Mouse (Mus musculus) cerebellum, postnatal 25 days (tissue): ENCODE results near the gene Tmem233.

ENCODE experiments used
- DNase-seq, 2 experiments: peaks; one replicate each; pipeline ENCODE4 v3.0.0; 2021; ENCODE audit warnings: mixed read lengths in 2 of 2

Tmem233 gene

DNA sequence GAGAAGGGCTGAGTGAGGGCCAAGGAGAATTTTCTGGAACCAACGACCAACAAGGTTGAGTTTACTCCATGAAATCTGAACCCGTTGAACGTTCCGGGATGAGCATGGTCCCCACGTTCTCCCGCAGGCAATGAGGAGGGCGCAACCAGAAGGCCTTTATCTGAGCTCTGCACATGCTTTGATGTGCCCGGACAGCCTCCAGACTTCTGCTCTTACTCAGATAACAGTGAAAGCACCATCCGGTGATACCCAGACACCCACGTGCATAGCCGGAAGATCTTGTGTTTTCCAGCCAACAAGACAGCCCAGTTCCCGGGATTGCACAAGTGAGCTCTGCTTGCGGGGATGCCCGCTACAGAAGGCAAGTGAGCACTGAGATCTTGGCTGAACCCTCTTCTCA, 56.5 kb downstream of the Tmem233 start:
- DNase-seq = no peak

DNA sequence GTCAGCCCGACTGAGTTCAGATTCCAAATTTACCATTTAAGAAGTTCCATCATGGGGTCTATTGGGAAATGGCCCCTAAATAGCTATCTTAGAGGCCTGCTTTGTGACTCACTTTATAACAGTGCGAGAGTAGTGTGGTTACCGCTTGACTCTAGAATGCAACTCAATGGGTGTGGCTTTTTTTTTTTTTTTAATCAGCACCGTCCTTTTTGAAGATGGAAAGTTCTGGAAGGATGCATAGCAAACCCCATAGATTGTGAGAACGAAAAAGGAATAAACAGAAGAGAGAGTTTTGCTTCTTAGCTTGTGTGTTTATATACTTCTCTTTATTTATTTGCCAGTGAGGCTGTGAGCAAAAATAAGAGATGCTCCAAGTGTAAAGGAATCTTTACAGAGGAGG, 56.9 kb downstream of the Tmem233 start:
- no peak for DNase-seq

DNA sequence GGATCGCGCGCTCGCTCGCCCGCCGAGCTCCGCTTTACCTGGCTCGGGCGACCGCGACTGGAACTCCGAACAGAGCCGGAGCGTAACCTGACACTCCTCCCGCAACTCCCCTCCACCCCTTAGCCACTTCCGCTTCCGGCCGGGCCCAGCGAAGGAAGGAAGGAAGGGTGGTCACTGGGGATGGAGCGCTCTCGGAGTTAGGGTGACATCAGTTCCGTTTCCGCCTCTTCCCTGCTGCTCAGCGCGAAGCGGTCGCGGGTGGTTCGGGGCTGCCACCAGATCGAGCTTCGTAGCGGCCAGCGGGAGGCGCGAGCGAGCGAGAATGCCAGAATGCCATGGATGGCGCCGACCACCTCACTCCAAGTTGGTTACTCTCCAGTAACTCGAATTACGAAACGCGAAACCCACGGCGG, 58.7 kb downstream of the Tmem233 start, which contains the start of gene Prkab1:
Gene Prkab1 (minus strand): TSS at position 182 of the 413 bp plus-strand sequence.
- DNase-seq = peak; percentile 90 to 92

DNA sequence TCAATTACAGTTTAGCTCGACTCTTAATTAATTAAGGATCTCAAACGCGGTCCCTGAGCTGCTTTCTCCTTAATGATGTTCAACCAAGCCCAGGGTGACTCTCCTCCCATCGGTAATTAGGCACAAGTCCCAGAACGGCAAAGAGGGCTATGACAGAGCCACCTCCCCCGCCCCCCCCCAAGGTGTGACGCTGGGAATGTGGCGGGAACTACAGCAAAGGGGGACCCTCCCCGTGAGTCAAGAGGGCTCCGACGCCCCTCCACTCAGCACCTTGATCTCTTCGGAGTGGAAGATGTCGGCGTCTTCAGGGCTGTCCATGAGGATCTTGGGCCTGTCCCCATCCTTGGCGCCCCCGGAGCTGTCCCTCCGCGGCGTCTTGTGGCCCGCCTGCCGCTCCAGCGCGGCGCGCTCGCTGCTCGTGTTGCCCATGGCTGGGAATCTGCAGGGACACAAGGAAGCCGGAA, 59.2 kb downstream of the Tmem233 start:
- DNase-seq = no peak

DNA sequence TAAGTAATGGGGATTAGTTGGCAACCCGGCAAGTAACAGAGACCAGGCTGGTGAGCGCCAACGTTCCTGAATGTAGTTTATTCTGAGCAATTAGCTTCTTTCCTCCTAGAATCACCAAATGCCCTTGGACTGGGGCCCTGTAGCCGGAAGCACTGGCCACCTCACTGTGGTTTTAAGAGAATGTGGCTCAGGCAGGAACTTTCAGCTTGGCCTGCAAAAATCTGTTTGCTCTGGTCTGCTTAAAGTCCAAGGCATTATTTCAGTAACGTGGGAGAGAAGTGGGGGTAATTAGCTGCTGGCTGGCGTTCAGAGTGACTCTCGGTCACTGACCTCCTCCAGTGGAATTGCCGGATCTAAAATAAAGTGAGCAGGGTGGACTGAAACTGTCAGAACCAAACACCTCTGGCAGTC, 59.8 kb downstream of the Tmem233 start:
- no peak for DNase-seq

DNA sequence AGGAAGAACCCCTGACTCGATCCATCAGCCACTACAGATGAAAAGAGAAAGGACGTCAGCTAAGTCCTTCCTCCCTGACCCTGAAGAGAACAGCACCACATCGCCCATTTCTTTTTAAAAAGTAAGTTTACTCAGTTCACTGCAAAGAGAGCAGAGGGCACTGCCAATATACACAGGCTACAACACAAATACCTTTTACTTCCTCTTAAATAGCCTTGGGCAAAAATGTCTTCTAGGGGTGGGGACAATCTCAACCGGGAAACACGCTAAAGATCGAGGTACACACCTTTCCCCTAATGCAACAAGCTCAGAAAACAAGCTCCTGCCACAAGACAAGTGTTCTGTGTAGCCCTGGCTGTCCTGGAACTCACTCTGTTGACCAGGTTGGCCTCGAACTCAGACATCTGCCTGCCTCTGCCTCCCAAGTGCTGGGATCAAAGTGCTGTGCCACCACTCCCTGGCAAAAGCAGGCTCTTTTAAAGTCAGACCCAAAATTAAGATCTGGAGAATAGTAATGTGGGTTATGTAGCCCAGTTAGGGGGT, 60.3 kb downstream of the Tmem233 start:
- no peak for DNase-seq

DNA sequence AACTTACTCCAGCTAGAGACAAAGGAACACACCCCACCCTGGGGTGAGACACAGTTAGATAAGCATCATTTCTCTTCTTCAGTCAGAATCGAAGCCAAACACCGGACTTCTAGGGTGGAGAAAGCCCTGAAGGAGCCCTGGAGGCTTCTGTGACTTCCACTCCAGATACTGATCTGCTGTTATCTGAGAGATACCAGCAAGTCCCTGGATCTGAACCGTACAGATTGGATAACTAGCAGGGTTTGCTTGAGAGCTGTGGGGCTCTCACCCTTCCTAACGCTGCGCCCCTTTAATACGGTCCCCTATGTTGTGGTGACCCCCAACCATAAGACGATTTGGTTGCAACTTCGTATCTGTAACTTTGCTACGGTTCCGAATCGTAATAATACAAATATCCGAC, 60.9 kb downstream of the Tmem233 start:
- DNase-seq = no peak

DNA sequence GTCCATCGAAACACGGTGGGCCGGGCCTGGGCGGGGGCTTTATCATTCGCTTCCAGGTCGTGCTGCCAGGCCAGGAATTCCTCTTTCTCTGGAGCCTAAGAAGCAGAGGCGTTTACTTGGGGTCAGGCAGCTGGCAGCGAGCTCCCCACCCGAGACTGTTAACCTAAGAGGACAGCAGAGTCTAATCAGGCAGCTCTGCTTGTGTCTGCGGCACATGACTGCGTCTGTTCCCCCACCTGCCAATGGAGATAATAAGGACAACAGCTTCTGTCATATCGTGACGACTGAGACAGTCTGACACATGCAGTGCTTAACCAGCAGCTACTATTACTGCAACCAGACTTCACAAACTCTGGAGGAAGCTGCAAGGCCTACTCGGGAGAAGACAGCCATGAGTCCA, 61.5 kb downstream of the Tmem233 start:
- no peak for DNase-seq

DNA sequence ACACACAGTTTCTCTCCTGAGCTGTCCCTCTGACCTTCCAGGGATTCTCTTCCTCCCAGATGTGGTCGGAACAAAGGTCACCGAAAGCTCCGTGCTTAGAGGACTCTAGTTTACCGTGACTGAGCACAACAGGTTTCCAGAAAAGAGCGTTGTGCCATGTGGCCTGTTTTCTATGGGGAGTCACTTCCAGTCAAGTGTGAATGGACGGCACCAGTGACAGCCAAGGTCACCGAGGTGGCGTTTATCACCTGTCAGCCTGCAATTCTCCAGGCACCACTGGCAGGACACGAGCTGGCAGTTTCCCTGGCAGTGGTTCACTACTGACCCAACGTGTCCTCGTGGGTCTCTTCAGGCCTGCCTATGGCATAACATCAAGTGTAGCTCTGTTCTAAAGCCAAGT, 63.7 kb downstream of the Tmem233 start:
- DNase-seq = no peak

DNA sequence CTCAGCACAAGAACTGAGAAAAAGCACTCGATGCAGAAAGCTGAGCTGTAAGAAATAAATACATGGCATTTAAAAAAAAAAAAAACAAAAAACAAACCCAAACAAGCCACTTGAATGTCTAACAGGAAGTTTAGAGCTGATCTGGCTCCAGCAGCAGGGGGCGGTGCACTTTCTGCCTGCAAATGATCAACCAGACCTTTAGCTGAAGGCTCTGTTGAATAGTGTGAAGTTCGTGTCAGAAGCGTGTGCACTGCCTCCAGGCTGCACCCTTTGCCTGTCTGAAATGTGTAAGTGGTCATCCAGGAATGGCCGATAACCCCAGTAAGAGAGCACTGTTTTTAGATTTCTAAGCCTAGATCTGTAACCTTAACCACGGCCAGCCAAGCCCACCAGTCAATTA, 64.3 kb downstream of the Tmem233 start:
- no peak for DNase-seq

DNA sequence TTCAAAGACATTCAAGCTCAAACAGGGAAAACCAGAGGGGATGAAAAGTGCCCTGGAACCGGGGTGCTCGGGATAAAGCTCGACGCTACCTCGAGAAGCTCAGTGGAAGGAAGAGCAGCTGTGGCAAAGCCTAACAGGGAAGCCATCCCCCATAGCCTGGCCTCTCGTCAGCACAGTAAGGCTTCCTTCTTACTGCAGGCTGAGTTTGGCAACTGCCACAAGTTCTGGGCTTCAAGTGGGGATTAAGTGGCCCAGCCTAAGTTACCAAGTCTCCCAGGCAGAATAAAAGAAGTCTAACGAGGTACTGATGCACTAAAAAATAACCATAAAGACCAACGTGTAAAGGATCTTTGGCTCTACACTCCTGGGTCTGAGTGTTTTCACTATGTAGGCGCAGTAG, 64.8 kb downstream of the Tmem233 start:
- DNase-seq = no peak

DNA sequence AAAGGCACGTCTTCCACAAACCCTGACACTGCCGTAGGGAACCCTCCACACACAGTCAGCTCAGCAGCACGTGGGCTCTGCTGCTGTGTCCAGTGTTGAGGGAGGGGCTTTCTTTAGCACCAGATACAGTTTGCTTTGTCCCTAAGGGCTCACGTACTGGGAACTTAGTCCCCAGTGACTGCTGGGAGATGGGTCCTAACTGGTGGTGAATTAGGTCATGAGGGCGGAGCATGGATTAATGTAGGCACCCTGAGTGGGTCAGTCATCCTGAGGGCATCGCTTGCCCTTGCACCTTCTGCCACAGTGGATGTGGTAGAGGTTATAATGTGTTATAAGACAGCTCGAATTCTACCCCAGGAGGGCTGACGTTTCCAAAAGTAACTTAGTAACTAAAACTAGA, 65.7 kb downstream of the Tmem233 start:
- no peak for DNase-seq

DNA sequence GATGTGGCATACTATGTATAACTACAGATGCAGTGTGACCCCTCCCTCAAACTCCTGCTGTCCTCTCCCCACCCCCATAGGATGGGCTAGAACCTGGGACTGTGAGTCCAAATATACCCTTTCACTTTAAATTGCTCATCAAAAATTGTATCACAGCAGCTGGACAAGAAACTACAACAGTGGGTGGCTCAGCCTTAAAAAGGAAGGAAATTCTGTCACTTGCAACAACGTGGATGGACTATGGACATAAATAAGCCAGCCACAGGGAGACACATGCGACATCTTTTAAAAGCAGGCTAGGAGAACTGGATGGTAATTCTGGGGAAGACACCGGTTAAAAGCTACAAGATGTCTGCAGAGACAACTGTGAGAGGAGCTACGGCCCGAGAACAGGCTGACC, 66.5 kb downstream of the Tmem233 start:
- DNase-seq = no peak

DNA sequence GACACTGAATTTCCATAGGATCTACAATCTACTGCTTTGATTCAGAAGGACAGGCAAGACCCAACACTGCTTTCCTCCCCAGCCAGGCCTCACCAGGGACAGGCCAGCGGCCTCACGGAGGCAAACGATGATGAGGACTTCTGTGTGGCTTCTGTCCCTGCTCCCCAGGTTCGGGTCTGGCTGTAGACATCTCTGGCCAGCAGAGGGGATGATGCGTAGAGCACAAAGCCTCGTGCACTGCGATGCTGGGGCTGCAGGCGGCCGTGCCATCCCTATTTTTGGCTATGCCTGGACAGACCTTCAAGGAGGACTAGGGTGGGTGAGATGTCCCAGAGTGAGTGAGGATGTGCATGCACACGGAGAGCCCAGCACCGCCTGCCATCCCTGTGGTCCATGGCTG, 68.8 kb downstream of the Tmem233 start:
- DNase-seq = no peak

DNA sequence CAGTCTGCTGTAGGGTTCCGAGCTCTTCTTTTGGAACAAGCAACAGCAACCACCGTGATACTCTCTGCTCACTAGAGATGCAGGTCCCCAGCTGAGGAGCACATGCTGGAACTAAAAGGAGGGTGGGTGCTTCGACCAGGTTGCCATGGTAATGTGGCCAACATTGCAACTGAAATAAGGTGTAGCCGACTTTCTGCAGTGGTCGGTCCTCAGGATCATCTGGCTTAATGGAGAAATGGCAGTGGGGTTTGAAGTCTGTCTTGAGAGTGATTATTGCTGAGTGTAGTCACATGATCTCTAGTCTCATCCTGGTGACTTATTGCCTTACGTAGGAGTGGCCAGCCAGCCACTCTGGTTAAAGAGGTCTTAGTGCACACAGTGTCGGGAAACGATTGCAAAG, 69.2 kb downstream of the Tmem233 start:
- no peak for DNase-seq

DNA sequence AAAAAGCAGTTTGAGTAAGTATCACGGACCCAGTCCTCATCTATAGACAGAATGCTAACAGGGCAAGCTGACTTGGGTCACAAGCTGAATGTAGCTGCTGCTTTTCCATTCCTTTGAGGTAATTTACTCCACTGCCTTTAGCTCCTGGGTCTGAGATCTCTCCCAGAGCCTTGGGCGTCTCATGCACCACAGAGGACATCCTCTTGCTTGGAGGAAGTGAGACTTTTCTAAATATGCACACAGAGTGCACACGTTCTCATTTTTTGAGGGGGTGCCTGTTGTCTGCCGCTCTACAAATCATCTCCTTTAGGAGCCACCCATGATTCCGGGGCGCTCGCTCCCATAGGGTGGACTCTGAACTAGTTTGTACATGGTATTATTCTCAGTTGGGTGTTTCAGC, 70.5 kb downstream of the Tmem233 start:
- DNase-seq = no peak

DNA sequence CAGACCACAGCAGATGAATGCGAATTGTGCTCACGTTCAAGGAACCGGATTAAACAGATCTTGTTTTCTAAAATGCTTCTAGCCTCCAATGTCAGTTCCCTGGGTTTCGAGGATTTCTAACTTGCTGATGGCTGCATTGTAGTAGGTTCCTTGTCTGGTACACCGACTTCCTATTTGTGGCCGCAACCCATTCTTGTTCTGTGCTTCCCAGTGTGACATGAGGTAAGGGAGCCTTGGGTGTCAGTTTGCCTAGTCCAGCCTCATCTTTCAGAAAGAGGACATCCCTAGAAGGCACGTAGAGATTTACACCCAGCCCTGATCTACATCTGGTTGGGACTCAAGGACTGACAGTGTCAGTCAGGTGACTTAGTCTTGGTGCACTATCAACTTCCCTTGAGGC, 71.3 kb downstream of the Tmem233 start:
- DNase-seq = no peak

DNA sequence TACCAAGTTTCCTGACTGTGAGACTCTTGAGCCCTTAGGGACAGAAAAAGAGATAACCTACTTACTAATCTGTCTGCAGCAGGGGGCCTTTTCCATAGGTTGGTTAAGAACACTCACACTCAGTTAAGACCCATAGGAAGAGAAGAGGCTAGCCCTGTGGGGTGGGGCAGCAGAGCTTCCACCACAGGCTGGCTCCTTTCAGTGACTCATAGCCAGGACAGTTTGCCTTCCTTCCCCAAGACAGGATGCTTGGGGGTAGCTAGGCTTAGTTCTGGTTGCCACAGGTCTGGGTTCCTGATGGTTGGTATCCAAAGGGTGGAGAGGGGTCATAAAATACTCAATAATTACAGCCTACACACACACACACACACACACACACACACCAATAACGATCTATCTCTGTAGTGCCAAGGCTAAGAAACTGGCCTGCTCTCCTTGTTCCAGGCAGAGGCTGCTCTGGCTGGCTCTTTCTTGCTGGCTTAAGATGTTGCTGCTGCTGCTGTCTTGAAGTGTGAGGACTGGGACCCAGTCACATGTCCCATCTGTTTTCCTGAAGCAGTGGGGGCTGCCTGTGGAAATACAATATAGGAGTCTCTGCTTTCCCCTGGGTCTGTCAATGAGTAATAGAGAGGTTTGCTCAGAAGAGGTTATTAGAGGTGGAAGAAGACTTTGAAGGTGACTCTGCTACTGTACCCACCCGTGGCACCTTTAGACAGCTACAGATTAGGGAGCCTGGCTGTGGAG, 73.0 kb downstream of the Tmem233 start:
- DNase-seq = no peak

DNA sequence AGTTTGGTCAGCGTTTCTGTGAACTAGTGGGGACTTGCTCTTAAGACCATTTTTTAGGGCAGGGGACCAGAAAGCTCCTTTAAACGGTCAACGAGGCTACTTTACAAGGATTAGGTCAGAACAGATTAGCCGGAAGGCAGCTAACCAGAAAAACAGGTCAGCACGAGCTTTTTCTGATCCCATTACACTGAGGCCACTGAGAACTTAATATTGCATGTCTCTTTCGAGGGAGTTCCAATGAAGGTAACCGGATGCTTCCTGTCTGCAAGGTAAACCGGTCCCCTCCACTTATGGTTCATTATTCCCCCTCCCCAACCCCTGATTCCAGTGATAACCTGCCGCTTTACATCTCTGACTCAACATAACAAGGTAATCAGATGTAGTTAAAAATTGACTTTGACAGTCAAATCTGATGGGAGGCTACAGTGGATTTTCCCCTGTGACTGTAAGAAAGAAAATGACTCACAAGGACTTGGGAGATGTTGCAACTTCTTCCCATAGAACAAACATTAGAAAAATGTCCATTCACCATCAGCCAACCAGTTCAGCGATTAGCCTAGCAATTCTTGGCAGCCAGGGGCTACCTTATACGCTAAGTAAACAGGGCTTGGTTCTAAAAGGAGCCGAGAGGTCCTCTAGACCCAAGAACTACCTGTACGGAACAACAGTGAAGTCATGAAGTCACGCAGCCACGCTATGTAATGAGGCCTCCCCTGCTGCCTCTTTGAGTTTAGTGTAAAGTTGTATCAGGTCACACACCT, 73.8 kb downstream of the Tmem233 start:
- DNase-seq = no peak

DNA sequence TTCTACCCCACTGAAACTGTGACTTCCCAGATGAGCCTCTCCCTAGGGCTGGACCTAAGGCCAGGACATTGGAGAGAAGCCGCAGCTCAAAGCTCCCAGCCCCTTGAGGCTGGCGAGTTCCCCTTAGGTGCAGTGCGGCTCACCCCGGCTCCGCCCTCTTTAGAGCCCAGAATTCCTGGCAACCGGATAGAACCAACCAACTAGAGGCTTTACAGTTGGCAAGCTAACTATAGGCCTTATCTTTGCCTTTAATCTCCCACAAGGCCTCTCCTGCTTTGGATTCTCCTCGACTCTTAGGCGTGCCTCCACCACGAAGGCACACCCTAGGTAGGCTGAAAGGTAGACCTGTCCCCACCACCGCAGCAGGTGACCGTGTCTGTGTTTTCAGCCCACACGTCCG, 75.3 kb downstream of the Tmem233 start:
- DNase-seq = no peak

DNA sequence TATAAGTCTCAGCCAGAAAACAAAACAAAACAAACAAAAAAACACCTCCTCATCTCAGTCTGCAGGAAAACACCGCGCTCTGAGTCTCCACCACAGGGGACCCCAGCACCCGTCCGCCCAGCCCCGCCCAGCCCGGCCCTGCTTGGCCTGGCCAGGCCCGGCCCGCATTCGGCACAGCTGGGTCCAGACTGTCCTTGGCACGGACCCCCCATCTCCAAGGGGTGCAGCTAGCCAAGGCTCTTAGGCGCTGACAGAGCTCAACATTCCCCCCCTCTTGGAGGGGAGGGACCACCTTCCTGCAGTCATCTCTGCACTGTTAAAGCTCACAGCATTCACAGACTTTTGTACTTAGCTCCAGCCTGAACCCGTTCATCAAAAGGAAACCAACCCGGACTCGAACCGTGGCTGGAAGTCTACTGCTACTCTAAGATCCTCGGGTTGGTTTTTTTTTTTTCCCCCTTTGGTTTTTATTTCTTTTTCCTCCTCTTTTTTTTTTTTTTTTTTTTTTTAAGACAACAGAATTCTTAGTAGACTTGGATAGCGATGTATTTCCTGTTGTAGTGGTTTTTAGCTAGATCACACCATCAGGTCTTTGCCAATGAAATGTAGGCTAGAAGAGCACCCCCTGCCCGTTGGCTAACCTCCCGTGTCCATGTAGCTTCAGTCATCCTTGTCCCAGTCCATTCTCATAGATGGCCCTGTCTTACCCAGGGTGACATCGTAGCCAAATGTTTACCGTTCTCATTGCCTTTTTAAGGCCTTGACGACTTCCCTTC, 76.5 kb downstream of the Tmem233 start:
- DNase-seq = peak; percentile 32 to 68

DNA sequence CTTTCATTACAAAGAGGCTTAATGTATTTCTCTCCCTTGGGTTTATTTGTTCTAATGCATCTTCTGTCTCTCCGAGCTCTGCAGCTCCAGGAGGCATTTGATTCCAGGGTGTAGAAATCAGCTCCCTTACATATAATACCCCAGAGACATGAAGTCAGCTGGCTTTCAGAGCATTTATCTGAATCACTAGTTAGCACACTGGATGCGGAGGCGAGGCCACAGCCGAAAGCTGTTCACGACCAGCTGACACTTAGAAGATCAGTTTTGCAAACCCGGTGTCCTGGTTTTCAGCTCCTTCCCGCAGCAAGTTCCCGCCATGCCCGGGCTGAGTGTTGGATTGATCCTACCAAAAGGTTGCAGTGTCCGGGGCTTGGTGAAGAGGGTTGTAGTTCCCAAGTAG, 78.8 kb downstream of the Tmem233 start:
- no peak for DNase-seq

DNA sequence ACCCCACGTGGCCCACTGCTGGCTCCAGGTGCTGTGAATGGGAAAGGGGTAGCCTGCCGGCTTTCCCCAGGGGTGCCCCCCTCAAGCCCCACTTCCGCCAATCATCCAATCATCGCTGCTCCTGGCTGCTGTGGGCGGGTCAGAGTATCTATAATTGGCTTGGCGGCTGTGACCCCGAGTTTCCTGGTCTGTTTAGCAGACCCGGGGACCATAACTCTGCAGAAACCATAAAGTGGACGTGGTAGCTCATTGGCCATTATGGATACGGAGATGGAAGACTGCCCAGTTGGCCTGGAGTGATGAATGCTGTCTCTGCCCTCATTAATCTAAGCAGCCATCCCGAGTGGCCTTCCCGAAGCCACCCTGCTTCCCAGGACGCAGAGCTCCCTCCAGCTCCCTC, 79.2 kb downstream of the Tmem233 start:
- no peak for DNase-seq
